Mouse (Mus musculus) cerebellum, adult 9-10 months (tissue): ENCODE measurements around the gene Gsk3b.

Experiments
- DNase-seq: peaks from one replicate; pipeline ENCODE4 v3.0.0; 2022

Gsk3b gene

DNA sequence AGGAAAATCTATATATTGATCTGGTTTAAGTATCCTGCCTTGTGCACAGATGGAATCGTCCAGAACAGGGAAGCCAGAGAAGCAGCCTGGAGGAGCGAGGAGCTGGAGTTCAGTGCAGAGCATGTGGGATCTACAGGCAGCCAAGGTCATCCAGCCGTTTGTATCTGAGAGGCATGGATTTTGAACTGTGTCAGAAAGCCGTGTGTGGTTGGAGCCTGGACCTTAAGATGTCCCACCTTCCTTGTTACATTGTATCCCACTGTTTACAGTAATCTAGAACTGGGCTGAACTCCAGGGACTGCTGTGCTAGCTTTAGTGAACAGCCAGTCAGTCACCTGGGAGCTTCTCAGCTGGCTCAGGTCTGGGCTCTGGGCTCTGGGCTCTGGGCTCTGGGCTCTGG is 197.7 kb downstream of the Gsk3b start:
- DNase-seq = no peak

DNA sequence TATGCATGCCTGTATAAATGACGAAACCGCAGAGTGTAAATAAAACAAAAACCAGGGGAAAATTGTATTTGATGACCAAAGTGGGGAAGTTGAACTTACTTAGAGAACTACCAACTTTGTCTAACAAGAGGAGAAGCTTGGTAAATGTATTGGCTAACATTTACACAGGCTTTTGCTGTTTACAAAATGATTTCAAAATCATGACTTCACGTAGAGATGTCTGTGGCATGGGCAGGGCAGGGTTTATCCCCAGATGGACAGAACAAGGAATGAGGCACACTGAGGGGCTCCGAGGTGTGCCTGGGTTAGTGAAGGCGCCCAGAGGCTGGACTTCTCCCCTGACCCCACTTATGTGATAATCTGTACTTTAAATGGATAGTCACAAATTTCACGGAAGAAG is 198.6 kb downstream of the Gsk3b start:
- DNase-seq = no peak

DNA sequence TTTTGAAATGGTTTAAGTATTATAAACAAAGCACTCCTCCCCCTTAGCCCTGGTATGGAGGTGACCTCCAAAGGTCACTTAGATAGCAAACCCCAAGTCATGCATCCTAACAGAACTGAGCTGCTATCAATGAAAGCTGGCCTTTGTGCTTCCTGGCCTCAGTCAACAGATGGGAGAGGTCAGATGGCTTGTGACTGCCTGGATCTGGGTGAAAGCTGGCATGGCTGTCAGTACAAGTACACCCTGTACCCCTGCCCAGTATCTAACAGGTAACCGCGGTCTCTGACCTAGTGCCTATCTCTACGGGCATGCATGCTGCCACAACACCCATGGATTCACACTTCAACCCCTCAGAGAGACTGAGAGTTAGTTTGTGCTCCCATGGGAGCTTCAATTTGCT is 199.0 kb downstream of the Gsk3b start:
- DNase-seq = no peak

DNA sequence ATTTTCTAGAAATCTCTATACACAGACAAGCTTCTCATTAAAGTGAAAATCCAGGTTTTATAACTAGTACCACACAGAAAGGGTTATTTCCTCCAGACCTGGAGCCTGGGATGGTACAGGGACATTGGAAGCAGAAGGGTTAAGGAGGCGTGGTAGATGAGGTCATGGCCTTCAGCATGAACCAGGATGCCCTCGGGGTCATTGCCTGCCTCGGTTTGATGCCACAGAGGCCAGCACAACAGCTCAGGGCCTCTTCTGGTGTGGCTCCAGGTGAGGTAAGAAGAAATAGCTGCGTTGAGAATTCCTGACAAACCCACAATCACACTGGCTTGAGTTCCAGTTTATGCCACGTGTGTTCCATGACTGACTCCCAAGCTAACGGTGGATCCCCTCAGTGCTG is 200.1 kb downstream of the Gsk3b start:
- DNase-seq = no peak

DNA sequence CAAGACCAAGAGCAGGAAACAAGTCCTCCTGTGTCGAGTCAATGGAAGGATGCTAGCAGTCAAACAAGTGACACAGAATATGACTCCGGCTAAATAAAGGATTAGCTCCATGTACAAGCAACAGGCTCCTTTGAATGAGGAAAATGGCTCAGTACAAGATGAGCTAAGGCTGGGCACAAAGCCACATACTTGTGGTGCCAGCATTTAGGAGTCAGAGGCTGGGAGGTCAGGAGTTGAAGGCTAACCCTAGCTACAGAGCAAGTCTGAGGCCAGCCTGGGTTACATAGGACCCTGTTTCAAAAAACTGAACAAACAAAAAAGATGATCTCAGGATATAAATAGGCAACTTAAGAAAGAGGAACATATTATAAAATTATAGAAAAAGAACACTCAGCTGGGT is 201.3 kb downstream of the Gsk3b start:
- DNase-seq = no peak

DNA sequence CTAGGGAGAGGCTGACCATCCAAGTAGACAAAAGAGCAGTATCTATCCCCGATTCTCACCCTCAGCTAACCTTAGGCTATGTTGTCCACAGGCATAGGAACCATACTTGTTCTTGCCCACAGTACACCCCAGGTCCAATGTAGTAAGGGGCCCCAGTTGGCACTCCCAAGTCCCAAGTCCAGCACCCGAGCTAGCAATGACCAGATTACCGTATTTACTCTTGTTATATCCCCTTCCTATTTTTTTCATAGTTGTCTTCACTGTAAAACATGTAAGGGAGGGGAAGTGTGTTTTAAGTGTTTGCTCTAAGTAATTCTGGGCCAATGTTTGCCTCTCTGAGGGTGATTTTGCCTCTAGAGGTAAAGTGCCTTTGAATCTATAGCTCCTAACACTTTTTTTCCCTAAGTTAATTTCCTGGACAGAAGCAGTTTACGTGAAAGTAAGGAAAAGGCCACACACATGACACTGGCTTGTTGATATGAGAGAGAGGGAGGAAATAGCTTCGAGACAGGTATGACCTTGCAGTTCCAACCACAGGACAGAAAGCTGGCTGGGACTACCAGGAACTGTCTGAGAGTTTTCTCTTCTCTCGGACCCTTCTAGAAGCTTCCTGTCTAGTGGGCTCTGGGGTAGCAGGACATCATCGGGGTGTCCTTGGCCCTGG is 206.0 kb downstream of the Gsk3b start, which contains the start of gene Nr1i2:
Gene Nr1i2, minus strand, starts transcription at position 140 of the 664 bp plus-strand sequence.
- DNase-seq = no peak

DNA sequence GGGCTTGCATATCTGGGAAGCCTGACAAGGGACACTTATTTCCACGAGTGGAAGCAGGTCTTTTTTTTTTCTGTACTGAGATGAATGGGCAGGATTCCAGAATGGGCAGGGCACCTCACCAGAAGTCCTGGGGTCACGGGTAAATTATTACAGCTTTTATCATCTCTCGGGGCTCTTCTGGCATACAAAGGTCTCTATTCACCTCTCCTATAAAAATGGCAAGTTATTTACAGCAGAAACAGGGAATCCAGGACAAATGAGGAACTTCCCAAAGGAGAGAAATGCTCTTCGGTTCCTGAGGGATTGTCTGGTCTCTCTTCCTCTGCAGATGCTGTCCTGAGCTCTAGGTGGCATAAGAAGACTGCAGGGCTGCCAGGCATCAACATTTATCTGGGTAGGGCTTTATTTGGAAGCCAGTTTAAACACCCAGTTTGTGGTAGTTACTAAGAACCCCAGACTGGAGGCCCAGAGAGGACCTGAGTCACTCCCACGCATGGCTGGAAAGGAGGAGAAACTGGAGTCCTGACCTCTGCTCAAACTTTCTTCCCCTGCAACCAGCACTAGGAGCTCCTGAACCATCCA is 206.6 kb downstream of the Gsk3b start:
- peak; percentile 3 for DNase-seq
